Mouse (Mus musculus): ENCODE data around the gene Ak8. TPM values are rescaled to one million over a fixed set of nuclear protein-coding genes. Genes with fewer than 3 reads are reported as not detected.

Gene Ak8
- polyA plus RNA-seq, 1 experiment from 2014 or later: 0.81 TPM

DNA sequence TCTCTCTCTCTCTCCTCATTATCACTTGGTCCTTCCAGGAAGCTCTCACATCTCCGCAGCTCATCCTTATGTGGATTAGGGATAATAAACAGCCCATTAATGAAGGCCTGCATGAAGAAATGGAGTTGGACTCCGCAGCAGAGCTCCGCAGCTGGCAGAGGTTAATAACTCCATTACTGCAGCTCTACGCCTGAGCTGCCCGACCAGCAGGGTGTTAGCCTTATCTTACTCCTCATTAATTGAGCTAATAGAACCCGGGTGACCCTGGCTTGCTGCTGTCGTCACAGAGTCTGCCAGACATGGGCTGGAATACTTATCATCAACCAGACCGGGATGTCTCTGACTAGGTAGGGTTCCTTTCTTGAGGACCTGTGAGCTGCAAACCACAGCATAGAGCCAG lies 74.1 kb downstream of the Ak8 start:
- Histone ChIP-seq H3K4me1 (no peaks in the 10 kb centered on the region), H3K9ac (no peak overlapping the region), H3K36me3 (no peaks in the 10 kb centered on the region), H3K9me3 (no peaks in the 10 kb centered on the region), H3K27ac (no peak overlapping the region), H3K4me2 (no peak overlapping the region), H3K4me3 (replicated peaks) (no peak overlapping the region), H3K27me3 (replicated peaks) (no peaks in the 10 kb centered on the region)
- ATAC-seq (ENCODE audit: insufficient read depth, low FRiP score, low read depth): no peak
- WGBS: 46% methylated on average over 8 of the region's 8 CpGs

DNA sequence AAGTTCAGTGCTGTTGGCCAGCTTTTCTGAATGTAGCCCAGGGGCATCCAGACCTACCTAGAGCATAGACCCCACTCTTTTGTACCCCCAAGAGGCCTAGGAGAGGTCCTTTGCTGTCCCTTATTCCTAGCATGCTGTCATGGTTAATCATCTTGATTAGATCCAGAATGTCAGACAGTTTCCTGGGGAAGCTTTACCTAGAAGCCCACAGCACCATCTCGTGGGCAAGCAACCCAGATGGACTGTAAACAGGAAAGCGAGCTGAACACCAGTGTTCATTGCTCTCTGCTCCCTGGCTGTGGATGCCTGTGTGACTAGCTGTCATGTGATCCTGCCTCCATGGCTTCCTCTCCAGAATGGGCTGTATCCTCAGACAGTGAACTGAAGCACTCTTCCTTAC lies 76.8 kb downstream of the Ak8 start:
- Histone ChIP-seq H3K9ac (no peak overlapping the region), H3K27me3 (replicated peaks) (no peaks in the 10 kb centered on the region)

GRCm38 (mm10) chr2:28780001-28780782 lies 80.2 kb downstream of the Ak8 start:
- Histone ChIP-seq H3K4me3 (replicated peaks) (no peak overlapping the region), H3K27ac (no peak overlapping the region), H3K27me3 (replicated peaks) (no peaks in the 10 kb centered on the region), H3K36me3 (no peaks in the 10 kb centered on the region), H3K9me3 (no peaks in the 10 kb centered on the region), H3K9ac (no peak overlapping the region), H3K4me1 (no peaks in the 10 kb centered on the region), H3K4me2 (no peak overlapping the region)
- no peak for ATAC-seq (ENCODE audit: insufficient read depth, low FRiP score, low read depth)
- WGBS: 68% methylated on average over 16 of the region's 16 CpGs

More for the DNA sequence above, 76.8 kb downstream of the Ak8 start:
- Histone ChIP-seq H3K9me3 (no peaks in the 10 kb centered on the region), H3K4me2 (no peak overlapping the region), H3K36me3 (no peaks in the 10 kb centered on the region), H3K4me3 (replicated peaks) (no peak overlapping the region), H3K27ac (no peak overlapping the region), H3K4me1 (no peaks in the 10 kb centered on the region)
- WGBS: 53% methylated on average over 2 of the region's 2 CpGs
- ATAC-seq (ENCODE audit: insufficient read depth, low FRiP score, low read depth): no peak

GRCm38 (mm10) chr2:28781310-28781709 lies 81.3 kb downstream of the Ak8 start:
- WGBS: 85% methylated on average over 4 of the region's 4 CpGs

DNA sequence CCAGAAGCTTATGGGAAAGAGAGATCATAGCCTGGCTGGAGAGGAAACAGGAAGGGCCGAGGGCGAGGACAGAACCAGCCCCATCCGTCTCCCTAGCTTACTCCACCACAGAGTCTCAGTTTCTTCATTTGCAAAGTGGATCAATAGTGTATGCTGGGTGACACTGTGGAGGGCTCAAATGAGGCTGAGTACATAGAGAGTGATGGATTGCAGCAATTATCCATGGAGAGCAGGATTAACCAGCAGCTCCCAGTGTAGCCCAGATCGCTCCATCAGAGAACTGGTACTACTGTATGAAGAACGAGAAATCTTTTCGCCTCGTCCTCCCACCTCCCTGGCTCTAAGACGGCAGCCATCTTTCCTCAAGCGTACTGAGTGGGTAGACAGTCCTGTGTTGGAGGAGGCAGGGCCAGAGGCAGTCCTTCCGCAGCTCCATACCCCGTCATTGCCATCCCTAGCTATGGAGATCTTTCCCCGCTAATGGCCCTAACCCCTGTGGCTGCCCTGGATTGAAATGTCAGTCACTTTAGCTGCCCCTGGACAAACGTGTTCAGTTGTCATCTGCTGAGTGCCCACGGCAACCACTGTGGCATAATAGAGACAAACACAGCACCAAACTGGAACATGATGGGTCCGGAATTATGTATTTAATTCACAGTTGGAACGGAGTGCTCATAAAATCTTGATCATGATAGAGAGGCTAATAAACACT lies 86.5 kb downstream of the Ak8 start:
- H3K4me1 ChIP-seq: no peaks in the 10 kb centered on the region
- H3K9me3 ChIP-seq: no peaks in the 10 kb centered on the region
- H3K36me3 ChIP-seq: no peaks in the 10 kb centered on the region
- ATAC-seq (ENCODE audit: insufficient read depth, low FRiP score, low read depth): no peak
- H3K27ac ChIP-seq: no peak overlapping the region
- H3K9ac ChIP-seq: no peak overlapping the region
- no peak overlapping the region for H3K4me2 ChIP-seq
- 71% methylated on average over 16 of the region's 16 CpGs for WGBS
- H3K4me3 ChIP-seq (replicated peaks): no peak overlapping the region
- no peaks in the 10 kb centered on the region for H3K27me3 ChIP-seq (replicated peaks)

More at GRCm38 (mm10) chr2:28781310-28781709, 81.3 kb downstream of the Ak8 start:
- Histone ChIP-seq H3K27ac (no peak overlapping the region), H3K4me3 (replicated peaks) (no peak overlapping the region), H3K27me3 (replicated peaks) (no peaks in the 10 kb centered on the region), H3K4me2 (no peak overlapping the region), H3K9me3 (no peaks in the 10 kb centered on the region), H3K4me1 (no peaks in the 10 kb centered on the region), H3K9ac (no peak overlapping the region), H3K36me3 (no peaks in the 10 kb centered on the region)
- ATAC-seq (ENCODE audit: insufficient read depth, low FRiP score, low read depth): no peak

DNA sequence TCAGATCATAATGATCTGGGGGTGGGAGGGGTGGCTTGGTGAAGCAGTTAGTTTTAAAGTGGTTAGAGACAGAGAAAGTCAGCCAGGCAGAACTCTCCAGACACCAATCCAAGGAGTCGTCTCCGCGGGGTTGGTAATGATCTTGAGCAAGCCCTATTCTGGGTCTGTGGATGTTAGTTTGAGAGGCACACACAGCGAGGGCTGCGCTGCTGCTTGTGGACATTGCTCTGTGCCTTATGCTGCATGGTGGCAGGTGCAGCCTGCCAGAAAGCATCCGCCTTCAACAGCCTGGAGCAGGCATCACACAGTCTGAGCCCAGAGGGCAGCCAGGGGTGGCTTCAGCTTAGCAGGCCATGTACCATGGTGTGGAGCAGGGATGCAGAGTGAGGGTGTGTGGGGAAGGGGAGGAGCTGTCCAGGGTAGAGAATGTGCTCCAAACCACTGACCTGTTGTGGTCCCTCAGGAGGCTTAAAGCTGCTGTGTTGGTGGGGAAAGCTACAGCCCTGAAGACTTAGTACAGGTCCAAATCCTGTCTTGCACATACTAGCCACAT lies 87.2 kb downstream of the Ak8 start:
- H3K9ac ChIP-seq: no peak overlapping the region
- no peaks in the 10 kb centered on the region for H3K9me3 ChIP-seq
- WGBS: 80% methylated on average over 6 of the region's 6 CpGs
- H3K27ac ChIP-seq: no peak overlapping the region
- no peak overlapping the region for H3K4me3 ChIP-seq (replicated peaks)
- peak; percentile 14; the same call in 1 of the 2 replicates for ATAC-seq (ENCODE audit: insufficient read depth, low FRiP score, low read depth)
- no peaks in the 10 kb centered on the region for H3K36me3 ChIP-seq
- H3K4me2 ChIP-seq: no peak overlapping the region
- no peaks in the 10 kb centered on the region for H3K27me3 ChIP-seq (replicated peaks)
- H3K4me1 ChIP-seq: no peaks in the 10 kb centered on the region

DNA sequence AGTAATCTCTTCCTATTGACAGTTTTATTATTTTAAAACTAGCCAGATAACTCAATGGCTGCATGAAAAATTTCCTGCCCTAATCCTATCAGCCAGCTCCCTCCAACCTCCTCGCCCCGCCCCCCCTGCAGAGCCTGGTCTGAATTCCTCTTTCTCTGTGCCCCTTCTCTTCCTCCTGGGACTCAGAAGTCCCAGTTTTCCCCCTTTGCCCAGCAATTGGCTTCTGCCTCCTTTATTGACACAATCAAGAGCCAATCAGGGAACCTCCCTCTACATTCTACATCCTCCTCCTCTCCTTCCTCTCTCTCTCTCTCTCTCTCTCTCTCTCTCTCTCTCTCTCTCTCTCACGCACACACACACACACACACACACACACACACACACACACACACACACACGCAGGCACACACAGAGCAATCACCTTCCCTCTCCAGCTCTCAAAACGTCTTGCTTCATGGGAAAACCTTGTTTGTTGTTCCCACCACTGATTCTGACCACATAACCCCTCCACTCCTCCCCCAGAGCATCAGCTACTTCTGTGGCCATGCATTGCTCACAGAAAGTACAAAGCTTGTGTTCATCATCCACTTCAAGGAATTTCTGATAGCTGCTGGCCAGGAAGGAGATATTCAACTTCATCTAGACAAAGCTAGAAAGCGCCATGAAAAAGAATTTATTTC lies 93.1 kb downstream of the Ak8 start:
- Histone ChIP-seq H3K27me3 (replicated peaks) (no peaks in the 10 kb centered on the region), H3K4me2 (peak overlapping the region; percentile 33), H3K9me3 (no peaks in the 10 kb centered on the region), H3K27ac (no peak overlapping the region; the same call in 1 of the 2 replicates), H3K9ac (no peak overlapping the region), H3K36me3 (no peaks in the 10 kb centered on the region), H3K4me1 (0 out of 2 replicates have a peak, but pooled peaks cover 5% of the 10 kb centered on the region), H3K4me3 (replicated peaks) (0 out of 2 replicates have a peak overlapping the region, but pooled peaks have one; percentile 5)
- ATAC-seq (ENCODE audit: insufficient read depth, low FRiP score, low read depth): peak; percentile 89; the same call in 1 of the 2 replicates
- 19% methylated on average over 6 of the region's 6 CpGs for WGBS

DNA sequence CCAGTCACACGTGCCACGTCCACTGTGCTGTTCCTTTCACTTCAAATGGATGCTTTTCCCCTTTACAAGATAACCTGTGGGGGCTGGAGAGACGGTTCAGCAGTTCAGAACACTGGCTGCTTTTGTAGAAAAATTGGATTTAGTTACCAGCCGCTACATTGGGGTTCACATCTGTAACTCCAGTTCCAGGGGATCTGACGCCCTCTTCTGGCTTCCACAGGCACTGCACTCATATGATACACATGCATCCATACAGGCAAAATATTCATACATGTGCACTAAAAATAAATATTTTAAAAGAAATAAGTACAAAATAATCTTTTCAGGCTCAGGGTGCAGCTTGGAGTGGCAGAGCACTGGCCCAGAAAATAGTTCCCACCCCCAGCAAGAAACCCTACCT lies 94.7 kb downstream of the Ak8 start:
- H3K4me1 ChIP-seq: 0 out of 2 replicates have a peak, but pooled peaks cover 5% of the 10 kb centered on the region
- H3K9ac ChIP-seq: no peak overlapping the region
- H3K4me3 ChIP-seq (replicated peaks): no peak overlapping the region
- ATAC-seq (ENCODE audit: insufficient read depth, low FRiP score, low read depth): no peak
- H3K4me2 ChIP-seq: no peak overlapping the region
- H3K9me3 ChIP-seq: no peaks in the 10 kb centered on the region
- 83% methylated on average over 5 of the region's 5 CpGs for WGBS
- H3K36me3 ChIP-seq: no peaks in the 10 kb centered on the region
- H3K27ac ChIP-seq: no peak overlapping the region
- H3K27me3 ChIP-seq (replicated peaks): no peaks in the 10 kb centered on the region

GRCm38 (mm10) chr2:28796298-28796697 lies 96.3 kb downstream of the Ak8 start:
- no peak for ATAC-seq (ENCODE audit: insufficient read depth, low FRiP score, low read depth)
- no peak overlapping the region for H3K4me2 ChIP-seq
- no peak overlapping the region for H3K4me3 ChIP-seq (replicated peaks)
- no peaks in the 10 kb centered on the region for H3K9me3 ChIP-seq
- 0 out of 2 replicates have a peak, but pooled peaks cover 5% of the 10 kb centered on the region for H3K4me1 ChIP-seq
- H3K27ac ChIP-seq: no peak overlapping the region
- 58% methylated on average over 8 of the region's 8 CpGs for WGBS
- no peaks in the 10 kb centered on the region for H3K27me3 ChIP-seq (replicated peaks)
- H3K9ac ChIP-seq: no peak overlapping the region
- H3K36me3 ChIP-seq: no peaks in the 10 kb centered on the region

GRCm38 (mm10) chr2:28797490-28798106 lies 97.6 kb downstream of the Ak8 start:
- no peak overlapping the region for H3K27ac ChIP-seq

DNA sequence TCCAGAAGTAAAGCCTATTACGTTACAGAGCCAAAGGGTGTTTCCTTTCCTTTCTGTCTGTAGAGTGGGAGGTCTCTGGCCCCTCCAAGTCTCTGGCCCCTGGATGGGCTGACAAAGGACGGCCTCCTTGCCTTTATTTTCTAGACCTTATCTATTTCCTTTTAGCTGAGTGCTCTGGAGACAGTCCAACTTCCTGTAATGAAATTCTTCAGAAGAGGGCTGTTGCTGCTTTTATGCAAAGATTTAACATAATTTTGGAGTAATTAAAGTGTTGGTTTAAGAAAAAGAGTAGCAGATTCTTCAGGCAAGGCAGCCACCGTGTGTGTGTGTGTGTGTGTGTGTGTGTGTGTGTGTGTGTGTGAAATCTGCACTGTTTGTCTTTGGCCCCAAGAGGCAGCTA lies 98.4 kb downstream of the Ak8 start:
- no peak for ATAC-seq (ENCODE audit: insufficient read depth, low FRiP score, low read depth)
- Histone ChIP-seq H3K27me3 (replicated peaks) (no peaks in the 10 kb centered on the region), H3K4me1 (no peaks in the 10 kb centered on the region), H3K27ac (no peak overlapping the region), H3K4me2 (no peak overlapping the region), H3K36me3 (no peaks in the 10 kb centered on the region), H3K9ac (no peak overlapping the region), H3K4me3 (replicated peaks) (no peak overlapping the region), H3K9me3 (no peaks in the 10 kb centered on the region)
- WGBS: 26% methylated on average over 3 of the region's 3 CpGs

More at GRCm38 (mm10) chr2:28797490-28798106, 97.6 kb downstream of the Ak8 start:
- 0 out of 2 replicates have a peak, but pooled peaks cover 1% of the 10 kb centered on the region for H3K4me1 ChIP-seq
- no peaks in the 10 kb centered on the region for H3K36me3 ChIP-seq
- H3K4me2 ChIP-seq: no peak overlapping the region
- no peaks in the 10 kb centered on the region for H3K27me3 ChIP-seq (replicated peaks)
- no peak overlapping the region for H3K4me3 ChIP-seq (replicated peaks)
- ATAC-seq (ENCODE audit: insufficient read depth, low FRiP score, low read depth): no peak
- H3K9me3 ChIP-seq: no peaks in the 10 kb centered on the region
- H3K9ac ChIP-seq: no peak overlapping the region
- 62% methylated on average over 18 of the region's 18 CpGs for WGBS

All from stomach, embryonic 15.5 days (tissue).